Mouse (Mus musculus) left cerebral cortex, adult 18-20 months (tissue): ENCODE data around the gene Bdh1. TPM values are rescaled to one million over a fixed set of nuclear protein-coding genes. Genes with fewer than 3 reads are reported as not detected.

ENCODE experiments used
- DNase-seq, 2 experiments: peaks; one replicate each; pipeline ENCODE4 v3.0.0; 2021 to 2022; ENCODE audit warnings: low spot score in 2 of 2, mixed read lengths in 1 of 2
- total RNA-seq, 2 experiments: library from RNA; stranded (reverse); gene quantifications; 2 replicates each; pipeline ENCODE4 v1.2.3; 2021

Bdh1 gene
- total RNA-seq, 2 experiments from 2014 or later = 91.8 to 98.9 TPM

GRCm38 (mm10) chr16:31426496-31427126 is 4.5 kb downstream of the Bdh1 start:
- no peak for DNase-seq

- DNase-seq = no peak
These were observed 6.2 kb downstream of the Bdh1 start for GRCm38 (mm10) chr16:31428335-31428674.

GRCm38 (mm10) chr16:31428675-31429470 is 6.8 kb downstream of the Bdh1 start:
- peak; percentile 81 to 89 for DNase-seq

- DNase-seq = peak; percentile 96 to 98
These were observed 7.5 kb downstream of the Bdh1 start for GRCm38 (mm10) chr16:31429471-31430155.

- peak in 1 of 2 experiments; percentile 26 for DNase-seq
These were observed 11.5 kb downstream of the Bdh1 start for GRCm38 (mm10) chr16:31433466-31434110.

- DNase-seq = no peak
These were observed 13.1 kb downstream of the Bdh1 start for GRCm38 (mm10) chr16:31435146-31435545.

GRCm38 (mm10) chr16:31436085-31436484 is 14.0 kb downstream of the Bdh1 start:
- DNase-seq = no peak

GRCm38 (mm10) chr16:31437358-31437757 is 15.3 kb downstream of the Bdh1 start:
- DNase-seq = no peak

GRCm38 (mm10) chr16:31439529-31439928 is 17.4 kb downstream of the Bdh1 start:
- no peak for DNase-seq

- no peak for DNase-seq
These were observed 18.0 kb downstream of the Bdh1 start for GRCm38 (mm10) chr16:31440046-31440445.

GRCm38 (mm10) chr16:31444521-31444920 is 22.4 kb downstream of the Bdh1 start:
- DNase-seq = no peak

- DNase-seq = no peak
These were observed 24.2 kb downstream of the Bdh1 start for GRCm38 (mm10) chr16:31446067-31446853.

- no peak for DNase-seq
These were observed 27.9 kb downstream of the Bdh1 start for GRCm38 (mm10) chr16:31449973-31450372.

- DNase-seq = no peak
These were observed 29.2 kb downstream of the Bdh1 start for GRCm38 (mm10) chr16:31451235-31451634.

GRCm38 (mm10) chr16:31452467-31452866 is 30.4 kb downstream of the Bdh1 start:
- DNase-seq = no peak

- no peak for DNase-seq
These were observed 31.9 kb downstream of the Bdh1 start for GRCm38 (mm10) chr16:31454013-31454412.

GRCm38 (mm10) chr16:31455276-31456045 is 33.4 kb downstream of the Bdh1 start:
- DNase-seq = no peak

GRCm38 (mm10) chr16:31458229-31458918 is 36.3 kb downstream of the Bdh1 start:
- peak; percentile 84 to 88 for DNase-seq

GRCm38 (mm10) chr16:31459968-31460461 is 37.9 kb downstream of the Bdh1 start:
- DNase-seq = peak in 1 of 2 experiments; percentile 45
